Mouse (Mus musculus) G1E (cell line): ENCODE data around the gene Aacs.
A peak's percentile ranks its signal among the peaks of the same experiment; 100 is the strongest.

ENCODE experiments used
- CTCF ChIP-seq: IDR thresholded peaks from 2 replicates; pipeline ENCODE4 v1.5.1; 2012; ENCODE audit warnings: low read depth, low read length, inconsistent platforms, mixed read lengths
- GATA1 ChIP-seq: IDR thresholded peaks from 2 replicates; pipeline ENCODE4 v1.6.1; 2012; ENCODE audit warnings: borderline replicate concordance, low read length, inconsistent platforms, mixed read lengths
- GATA2 ChIP-seq: IDR thresholded peaks from 2 replicates; pipeline ENCODE4 v1.6.1; 2012; ENCODE audit warnings: low read depth, low read length, inconsistent platforms, borderline replicate concordance
- POLR2AphosphoS5 ChIP-seq: IDR thresholded peaks from 2 replicates; pipeline ENCODE4 v1.6.1; 2012; ENCODE audit warnings: low read depth, low read length, inconsistent platforms; ENCODE audit not compliant: insufficient replicate concordance
- TAL1 ChIP-seq: conservative IDR thresholded peaks from 2 replicates; pipeline ENCODE4 v1.6.1; 2012; ENCODE audit warnings: low read depth, low read length, inconsistent platforms, mixed read lengths

DNA sequence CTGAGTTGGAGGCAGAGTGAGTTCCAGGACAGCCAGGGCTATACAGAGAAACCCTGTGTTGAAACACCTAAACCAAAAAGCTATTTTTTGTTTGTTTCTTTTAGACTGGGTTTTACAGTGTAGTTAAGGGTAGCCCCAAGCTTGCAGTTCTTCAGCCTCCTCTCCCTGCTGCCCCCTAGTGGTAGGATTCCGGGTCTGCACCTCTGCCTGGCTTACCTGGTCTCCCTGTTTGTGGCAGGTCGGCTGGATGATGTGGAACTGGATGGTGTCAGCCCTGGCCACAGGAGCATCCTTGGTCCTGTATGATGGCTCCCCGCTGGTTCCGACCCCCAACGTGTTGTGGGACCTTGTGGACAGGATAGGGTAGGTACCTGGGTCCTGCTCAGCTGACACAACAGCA lies 33.9 kb downstream of the Aacs start:
- TF ChIP-seq POLR2AphosphoS5 (no peak), CTCF (peak; percentile 89), GATA1 (no peak), GATA2 (no peak), TAL1 (no peak)
